Mouse (Mus musculus) ovary, adult 18-20 months (tissue): ENCODE measurements around the gene A030014E15Rik.
"Not testable (repeated sequence)": the region's sequence is repeated elsewhere in the genome, so short reads cannot be mapped to it uniquely, and the experiment has no call there.

Experiments
- DNase-seq: peaks from one replicate; pipeline ENCODE4 v3.0.0; 2022; ENCODE audit warnings: low spot score, mixed read lengths

Gene A030014E15Rik

GRCm38 (mm10) chr1:82924650-82925049, at the start of gene A030014E15Rik:
Gene A030014E15Rik (plus strand): TSS chr1:82924917.
- no peak for DNase-seq

- no peak for DNase-seq
Measured at GRCm38 (mm10) chr1:82879172-82879571, 45.5 kb upstream of the A030014E15Rik start.

GRCm38 (mm10) chr1:82880196-82880595, 44.5 kb upstream of the A030014E15Rik start:
- no peak for DNase-seq

- DNase-seq, result no peak
Measured at GRCm38 (mm10) chr1:82893269-82893668, 31.4 kb upstream of the A030014E15Rik start.

- DNase-seq, result no peak
Measured at GRCm38 (mm10) chr1:82900567-82900966, 24.1 kb upstream of the A030014E15Rik start.

GRCm38 (mm10) chr1:82901201-82901600, 23.5 kb upstream of the A030014E15Rik start:
- no peak for DNase-seq

GRCm38 (mm10) chr1:82905886-82906285, 18.8 kb upstream of the A030014E15Rik start:
- DNase-seq, result no peak

- DNase-seq, result no peak
Measured at GRCm38 (mm10) chr1:82913025-82913424, 11.7 kb upstream of the A030014E15Rik start, which contains the start of gene A030005L19Rik. Gene A030005L19Rik (plus strand): TSS chr1:82913325.

- DNase-seq, result not testable (repeated sequence)
Measured at GRCm38 (mm10) chr1:82913434-82913833, 11.3 kb upstream of the A030014E15Rik start.

- DNase-seq, result not testable (repeated sequence)
Measured at GRCm38 (mm10) chr1:82930558-82930957, 5.8 kb downstream of the A030014E15Rik start.

- not testable (repeated sequence) for DNase-seq
Measured at GRCm38 (mm10) chr1:82931326-82931725, 6.6 kb downstream of the A030014E15Rik start, which contains the start of gene Gm6217. Gene Gm6217 (minus strand): TSS chr1:82931399.

- DNase-seq, result no peak
Measured at GRCm38 (mm10) chr1:82938666-82939065, 13.9 kb downstream of the A030014E15Rik start.

- not testable (repeated sequence) for DNase-seq
Measured at GRCm38 (mm10) chr1:82942505-82942904, 17.8 kb downstream of the A030014E15Rik start.

GRCm38 (mm10) chr1:82943295-82943694, 18.6 kb downstream of the A030014E15Rik start, which contains the start of gene A030003K21Rik:
Gene A030003K21Rik (minus strand): TSS chr1:82943388.
- DNase-seq, result not testable (repeated sequence)

- DNase-seq, result not testable (repeated sequence)
Measured at GRCm38 (mm10) chr1:82946029-82946428, 21.3 kb downstream of the A030014E15Rik start.

- DNase-seq, result no peak
Measured at GRCm38 (mm10) chr1:82948601-82949000, 23.9 kb downstream of the A030014E15Rik start.

GRCm38 (mm10) chr1:82955913-82956312, 31.2 kb downstream of the A030014E15Rik start, which contains the start of gene Gm7544:
Gene Gm7544 (minus strand): TSS chr1:82956013.
- not testable (repeated sequence) for DNase-seq

- DNase-seq, result no peak
Measured at GRCm38 (mm10) chr1:82959870-82960385, 35.2 kb downstream of the A030014E15Rik start, which contains the start of gene Gm47955. Gene Gm47955 (plus strand): TSS chr1:82960286.

GRCm38 (mm10) chr1:82966413-82966812, 41.7 kb downstream of the A030014E15Rik start:
- no peak for DNase-seq

- no peak for DNase-seq
Measured at GRCm38 (mm10) chr1:82972046-82972445, 47.3 kb downstream of the A030014E15Rik start.

GRCm38 (mm10) chr1:82973244-82973643, 48.5 kb downstream of the A030014E15Rik start:
- no peak for DNase-seq

GRCm38 (mm10) chr1:82973901-82974300, 49.2 kb downstream of the A030014E15Rik start:
- no peak for DNase-seq

- no peak for DNase-seq
Measured at GRCm38 (mm10) chr1:82974342-82974741, 49.6 kb downstream of the A030014E15Rik start.
